Mouse (Mus musculus): ENCODE results near the gene Tmem208. TPM values are rescaled to one million over a fixed set of nuclear protein-coding genes. Genes with fewer than 3 reads are reported as not detected.

The Tmem208 gene
- polyA plus RNA-seq, 1 experiment = 194 TPM

DNA sequence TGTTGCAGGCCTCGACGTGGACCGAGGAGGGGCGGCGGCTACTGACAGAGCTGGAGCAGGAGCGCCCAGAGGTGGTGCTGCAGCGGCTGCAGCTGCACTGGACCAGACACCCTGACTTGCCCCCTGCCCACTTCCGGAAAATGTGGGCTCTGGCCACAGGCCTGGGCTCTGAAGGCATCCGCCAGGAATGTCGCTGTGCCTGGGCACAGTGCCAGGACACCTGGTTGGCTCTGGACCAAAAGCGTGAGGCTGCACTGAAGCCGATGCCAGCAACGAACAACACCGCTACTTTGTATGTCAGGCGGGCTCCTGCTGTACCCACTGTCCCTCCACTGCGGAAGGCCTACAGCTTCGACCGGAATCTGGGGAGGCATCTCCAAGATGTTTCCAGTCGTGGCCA lies 52.5 kb downstream of the Tmem208 start:
- no peak overlapping the region for H3K27ac ChIP-seq (ENCODE audit: control insufficient read depth, insufficient read depth, low read length)
- WGBS = 57% methylated on average over 19 of the region's 19 CpGs
- no peaks in the 10 kb centered on the region for H3K27me3 ChIP-seq (ENCODE audit: control insufficient read depth, insufficient read depth, low read length)
- TF ChIP-seq POLR2A (IDR thresholded peaks at IDR 0.05; ENCODE audit: control insufficient read depth, extremely low read depth, insufficient read depth, low read length, poor library complexity) = no peak
- H3K4me1 ChIP-seq (replicated peaks; ENCODE audit: control insufficient read depth, insufficient read depth, low read length) = no peaks in the 10 kb centered on the region
- H3K4me3 ChIP-seq (ENCODE audit: control insufficient read depth, insufficient read depth, low read length) = no peak overlapping the region
- DNase-seq = no peak
- H3K36me3 ChIP-seq (ENCODE audit: control insufficient read depth, insufficient read depth, low read length) = no peaks in the 10 kb centered on the region

GRCm38 (mm10) chr8:105380308-105380707 lies 54.2 kb downstream of the Tmem208 start:
- WGBS = 66% methylated on average over 12 of the region's 12 CpGs
- no peak for DNase-seq
- no peaks in the 10 kb centered on the region for H3K27me3 ChIP-seq (ENCODE audit: control insufficient read depth, insufficient read depth, low read length)
- TF ChIP-seq CTCF (IDR thresholded peaks at IDR 0.05; ENCODE audit: borderline replicate concordance, control insufficient read depth, extremely low read depth, insufficient read depth, low read length, poor library complexity) (no peak), POLR2A (IDR thresholded peaks at IDR 0.05; ENCODE audit: control insufficient read depth, extremely low read depth, insufficient read depth, low read length, poor library complexity) (no peak)
- H3K4me3 ChIP-seq (ENCODE audit: control insufficient read depth, insufficient read depth, low read length) = no peak overlapping the region
- H3K27ac ChIP-seq (ENCODE audit: control insufficient read depth, insufficient read depth, low read length) = no peak overlapping the region
- no peaks in the 10 kb centered on the region for H3K36me3 ChIP-seq (ENCODE audit: control insufficient read depth, insufficient read depth, low read length)
- no peaks in the 10 kb centered on the region for H3K4me1 ChIP-seq (replicated peaks; ENCODE audit: control insufficient read depth, insufficient read depth, low read length)

DNA sequence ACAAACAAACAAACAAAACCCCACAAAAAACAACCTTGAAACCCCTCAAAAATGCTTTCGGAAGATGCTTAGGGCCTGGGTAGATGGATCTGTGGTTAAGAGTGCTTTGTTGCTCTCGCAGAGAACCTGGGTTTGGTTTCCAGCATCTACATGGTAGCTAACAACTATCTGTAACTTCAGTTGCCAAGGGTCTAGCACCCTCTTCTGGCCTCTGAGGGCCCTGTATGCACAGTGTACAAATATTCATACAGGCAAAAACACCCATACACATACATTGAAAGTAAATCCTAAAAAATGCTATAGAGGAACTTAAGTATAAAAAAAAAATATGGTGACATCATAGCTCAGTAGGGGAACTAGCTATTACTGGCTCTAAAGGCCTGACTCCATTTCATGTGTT lies 57.9 kb downstream of the Tmem208 start:
- TF ChIP-seq POLR2A (IDR thresholded peaks at IDR 0.05; ENCODE audit: control insufficient read depth, extremely low read depth, insufficient read depth, low read length, poor library complexity) (no peak), CTCF (IDR thresholded peaks at IDR 0.05; ENCODE audit: borderline replicate concordance, control insufficient read depth, extremely low read depth, insufficient read depth, low read length, poor library complexity) (no peak)
- DNase-seq = no peak
- H3K4me3 ChIP-seq (ENCODE audit: control insufficient read depth, insufficient read depth, low read length) = no peak overlapping the region
- no peaks in the 10 kb centered on the region for H3K36me3 ChIP-seq (ENCODE audit: control insufficient read depth, insufficient read depth, low read length)
- no peaks in the 10 kb centered on the region for H3K4me1 ChIP-seq (replicated peaks; ENCODE audit: control insufficient read depth, insufficient read depth, low read length)
- no peak overlapping the region for H3K27ac ChIP-seq (ENCODE audit: control insufficient read depth, insufficient read depth, low read length)
- H3K27me3 ChIP-seq (ENCODE audit: control insufficient read depth, insufficient read depth, low read length) = no peaks in the 10 kb centered on the region
- 96% methylated on average over 2 of the region's 2 CpGs for WGBS

Other genes starting within 250 kb of the Tmem208 start
- gene Ces3b, start 242.6 kb upstream of the Tmem208 start, polyA plus RNA-seq (2012; rRNA removed) = 0.07 and 0.51 TPM in 2 replicates
- gene Ces4a, start 194.6 kb upstream of the Tmem208 start, polyA plus RNA-seq (2012; rRNA removed) = 0.05 TPM in 1 of 2 replicates, not detected in the other
- gene Cbfb, start 155.7 kb upstream of the Tmem208 start, polyA plus RNA-seq (2012; rRNA removed) = 26.7 and 34.4 TPM in 2 replicates
- 24.6 and 26.4 TPM in 2 replicates for gene D230025D16Rik, start 101.2 kb upstream of the Tmem208 start, polyA plus RNA-seq (2012; rRNA removed)
- 11.6 and 13.1 TPM in 2 replicates for gene B3gnt9, start 71.2 kb upstream of the Tmem208 start, polyA plus RNA-seq (2012; rRNA removed)
- gene Tradd, start 61.7 kb upstream of the Tmem208 start, polyA plus RNA-seq (2012; rRNA removed) = 40.1 and 40.4 TPM in 2 replicates
- gene Fbxl8, start 61.7 kb upstream of the Tmem208 start, polyA plus RNA-seq (2012; rRNA removed) = 27.8 and 30.4 TPM in 2 replicates
- 2.9 and 3.3 TPM in 2 replicates for gene Hsf4, start 56.6 kb upstream of the Tmem208 start, polyA plus RNA-seq (2012; rRNA removed)
- gene Nol3, start 50.2 kb upstream of the Tmem208 start, polyA plus RNA-seq (2012; rRNA removed) = 3.5 and 4.0 TPM in 2 replicates
- 13.6 and 14.3 TPM in 2 replicates for gene 4931428F04Rik, start 36.5 kb upstream of the Tmem208 start, polyA plus RNA-seq (2012; rRNA removed)
- 10.6 and 12.7 TPM in 2 replicates for gene Exoc3l, start 30.3 kb upstream of the Tmem208 start, polyA plus RNA-seq (2012; rRNA removed)
- gene E2f4, start 28.7 kb upstream of the Tmem208 start, polyA plus RNA-seq (2012; rRNA removed) = 474 and 475 TPM in 2 replicates
- 28.9 and 39.1 TPM in 2 replicates for gene Elmo3, start 20.8 kb upstream of the Tmem208 start, polyA plus RNA-seq (2012; rRNA removed)
- 13.1 and 15.1 TPM in 2 replicates for gene Lrrc29, start 76 bp upstream of the Tmem208 start, polyA plus RNA-seq (2012; rRNA removed)
- 33.6 and 36.2 TPM in 2 replicates for gene Fhod1, start 21.6 kb downstream of the Tmem208 start, polyA plus RNA-seq (2012; rRNA removed)
- gene Slc9a5, start 22.5 kb downstream of the Tmem208 start, polyA plus RNA-seq (2012; rRNA removed) = 12.7 and 14.7 TPM in 2 replicates
- gene Plekhg4, start 46.9 kb downstream of the Tmem208 start, polyA plus RNA-seq (2012; rRNA removed) = 1.3 and 1.5 TPM in 2 replicates
- 0.07 TPM in 1 of 2 replicates, not detected in the other for gene Kctd19, start 87.1 kb downstream of the Tmem208 start, polyA plus RNA-seq (2012; rRNA removed)
- gene Lrrc36, start 87.2 kb downstream of the Tmem208 start, polyA plus RNA-seq (2012; rRNA removed) = 0.24 and 0.34 TPM in 2 replicates
- 14.6 and 27.8 TPM in 2 replicates for gene Tppp3, start 145.2 kb downstream of the Tmem208 start, polyA plus RNA-seq (2012; rRNA removed)
- gene Zdhhc1, start 170.5 kb downstream of the Tmem208 start, polyA plus RNA-seq (2012; rRNA removed) = 22.3 and 23.5 TPM in 2 replicates
- gene Hsd11b2, start 192.4 kb downstream of the Tmem208 start, polyA plus RNA-seq (2012; rRNA removed) = 0.46 and 0.90 TPM in 2 replicates
- 112 and 119 TPM in 2 replicates for gene Atp6v0d1, start 239.7 kb downstream of the Tmem208 start, polyA plus RNA-seq (2012; rRNA removed)

Measured in thymus, adult 2 months (tissue).